Mouse (Mus musculus) intestine, embryonic 16.5 days (tissue): ENCODE results near the gene Pon2. TPM values are rescaled to one million over a fixed set of nuclear protein-coding genes. Genes with fewer than 3 reads are reported as not detected.
"Not testable (repeated sequence)": the region's sequence is repeated elsewhere in the genome, so short reads cannot be mapped to it uniquely, and the experiment has no call there.

Experiments used
- ATAC-seq: fragments of 200-750 bp; cut with Nextera tagmentation; 2 replicates; pipeline ENCODE4 v1.8.0; 2017; ENCODE audit warnings: moderate TSS enrichment, moderate library complexity
- H3K27ac ChIP-seq: fragments of 300-500 bp; sonication (generic); 2 replicates; pipeline ENCODE4 v1.5.1; 2014; ENCODE audit warnings: mild to moderate bottlenecking, low read length
- H3K27me3 ChIP-seq: fragments of 300-500 bp; sonication (generic); replicated peaks from 2 replicates; pipeline ENCODE4 v1.6.1; 2014; ENCODE audit warnings: low read length, control low read depth, mixed read lengths; ENCODE audit not compliant: control insufficient read depth, insufficient read depth
- H3K36me3 ChIP-seq: fragments of 300-500 bp; sonication (generic); 2 replicates; pipeline ENCODE4 v1.6.1; 2014; ENCODE audit warnings: low read length, control low read depth; ENCODE audit not compliant: control insufficient read depth, insufficient read depth
- H3K4me1 ChIP-seq: fragments of 300-500 bp; sonication (generic); 2 replicates; pipeline ENCODE4 v1.6.1; 2014; ENCODE audit warnings: low read length, control low read depth, mixed read lengths; ENCODE audit not compliant: control insufficient read depth, insufficient read depth
- H3K4me2 ChIP-seq: fragments of 300-500 bp; sonication (generic); 2 replicates; pipeline ENCODE4 v1.6.1; 2014; ENCODE audit warnings: low read depth, low read length, control low read depth
- H3K4me3 ChIP-seq: fragments of 300-500 bp; sonication (generic); 2 replicates; pipeline ENCODE4 v1.5.1; 2014; ENCODE audit warnings: mild to moderate bottlenecking, low read length
- H3K9ac ChIP-seq: fragments of 300-500 bp; sonication (generic); 2 replicates; pipeline ENCODE4 v1.6.1; 2014; ENCODE audit warnings: low read depth, low read length
- H3K9me3 ChIP-seq: fragments of 300-500 bp; sonication (generic); 2 replicates; pipeline ENCODE4 v1.6.1; 2016; ENCODE audit warnings: low read length, control low read depth; ENCODE audit not compliant: control insufficient read depth
- WGBS: fragments of 180-500 bp; shearing (Covaris S2); extraction: QIAGEN DNeasy Blood & Tissue Kit; methylation state at CpG from one replicate; pipeline ENCODE4 v1.1.7; 2014; 5-methylcytosine and 5-hydroxymethylcytosine counted together
- polyA plus RNA-seq: library from polyadenylated mRNA; unstranded; fragments of >200 nt; fragmentation: Nextera tagmentation; extraction: Ambion mirVana; gene quantifications from 2 replicates; pipeline ENCODE4 v1.2.1, GENCODE M21; 2015

Pon2 gene
- polyA plus RNA-seq = 89.7 and 100 TPM in 2 replicates

DNA sequence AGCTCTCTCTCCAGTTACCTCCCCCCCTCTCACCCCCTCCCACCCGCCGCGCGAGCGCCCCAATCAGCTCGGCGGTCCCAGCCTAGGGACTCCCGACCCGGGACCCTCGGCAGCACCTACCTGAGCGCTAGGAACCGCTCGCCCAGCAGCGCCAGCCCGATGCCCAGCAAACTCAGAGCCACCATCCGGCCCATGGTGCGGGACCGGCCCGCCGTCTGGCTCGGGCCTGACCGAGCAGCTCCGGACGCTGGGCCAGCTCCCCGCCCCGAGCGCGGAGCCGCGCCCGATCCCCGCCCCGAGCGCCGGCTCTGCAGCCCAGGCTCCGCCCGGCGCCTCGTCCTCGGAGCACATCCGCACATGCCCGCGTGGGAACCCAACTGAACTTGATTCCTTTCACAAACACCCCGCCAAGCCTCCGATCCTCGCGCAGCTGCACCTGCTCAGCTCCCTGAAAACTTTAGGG is at the start of gene Pon2:
Pon2 (minus strand) TSS at position 364 of the 463 bp plus-strand sequence.
- Histone ChIP-seq H3K4me2 (peak within 1 kb of the TSS; percentile 73), H3K36me3 (peaks cover 2% of the 10 kb centered on the region; the same call in 1 of the 2 replicates), H3K27ac (peak within 1 kb of the TSS; percentile 94), H3K9ac (peak within 1 kb of the TSS; percentile 95), H3K4me1 (peaks cover 10% of the 10 kb centered on the region; the same call in 1 of the 2 replicates), H3K27me3 (no peaks in the 10 kb centered on the region), H3K4me3 (peak within 1 kb of the TSS; percentile 73), H3K9me3 (no peaks in the 10 kb centered on the region)
- WGBS = 1% methylated on average over 46 of the region's 47 CpGs
- peak; percentile 95 for ATAC-seq

DNA sequence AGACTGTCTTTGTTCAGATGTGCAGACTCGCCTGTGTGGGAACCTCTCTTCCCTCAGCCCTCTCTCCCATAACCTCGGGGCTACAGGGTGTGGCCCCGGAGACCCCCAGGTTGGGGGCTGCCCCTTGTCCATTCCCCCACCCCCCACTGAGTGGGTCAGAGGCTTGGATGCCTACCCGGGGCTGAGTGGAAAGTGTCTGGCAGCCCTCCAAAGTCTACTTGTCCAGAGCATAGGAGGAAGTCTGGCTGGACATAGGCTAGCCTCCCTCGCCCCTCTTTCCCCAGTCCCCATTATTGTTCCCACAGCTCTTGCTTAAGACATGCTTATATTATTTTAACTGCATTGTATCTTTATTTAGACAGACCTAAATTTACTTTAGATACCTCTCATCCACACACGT is 46.0 kb upstream of the Pon2 start:
- Histone ChIP-seq H3K4me2 (no peak overlapping the region), H3K27me3 (no peaks in the 10 kb centered on the region), H3K27ac (no peak overlapping the region), H3K4me3 (no peak overlapping the region), H3K9ac (no peak overlapping the region), H3K9me3 (no peaks in the 10 kb centered on the region), H3K36me3 (no peaks in the 10 kb centered on the region), H3K4me1 (no peaks in the 10 kb centered on the region)
- WGBS = 70% methylated on average over 6 of the region's 6 CpGs
- no peak for ATAC-seq

- not testable (repeated sequence) for H3K27ac ChIP-seq, H3K4me3 ChIP-seq, H3K9ac ChIP-seq, ATAC-seq, H3K4me2 ChIP-seq, H3K36me3 ChIP-seq, H3K27me3 ChIP-seq, H3K9me3 ChIP-seq, H3K4me1 ChIP-seq
- WGBS = 95% methylated on average over 1 of the region's 1 CpGs
Measured at GRCm38 (mm10) chr6:5339283-5339682, 41.0 kb upstream of the Pon2 start.

DNA sequence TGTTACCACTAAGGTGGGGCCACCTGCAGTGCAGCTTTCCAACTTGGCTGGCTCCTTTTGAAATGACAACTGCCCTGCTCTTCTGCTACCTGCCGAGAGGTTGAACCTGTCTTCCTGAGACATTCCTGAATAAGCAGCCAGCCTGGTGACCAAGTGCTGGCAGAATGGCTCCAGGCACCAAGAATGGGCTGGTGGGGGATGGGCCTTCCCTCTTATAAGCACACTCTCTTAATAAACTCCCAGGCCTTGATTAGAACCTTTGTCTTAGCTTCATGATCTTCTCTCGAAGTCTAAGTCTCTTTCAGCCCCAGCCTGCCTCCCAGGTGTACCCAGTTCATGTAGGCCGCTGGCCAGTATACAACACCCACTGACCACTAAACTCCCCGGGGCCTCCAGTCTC is 40.5 kb upstream of the Pon2 start:
- 94% methylated on average over 4 of the region's 4 CpGs for WGBS
- H3K27me3 ChIP-seq, H3K9me3 ChIP-seq, H3K9ac ChIP-seq, H3K4me2 ChIP-seq, H3K4me3 ChIP-seq, H3K27ac ChIP-seq, H3K36me3 ChIP-seq, ATAC-seq, H3K4me1 ChIP-seq: not testable (repeated sequence)

- not testable (repeated sequence) for H3K27ac ChIP-seq, H3K4me3 ChIP-seq, H3K27me3 ChIP-seq, H3K9ac ChIP-seq, H3K36me3 ChIP-seq, H3K4me2 ChIP-seq, H3K4me1 ChIP-seq, ATAC-seq, H3K9me3 ChIP-seq
Measured at GRCm38 (mm10) chr6:5336016-5336415, 37.8 kb upstream of the Pon2 start.

- H3K4me3 ChIP-seq = no peak overlapping the region
- ATAC-seq = no peak
- no peak overlapping the region for H3K27ac ChIP-seq
- no peak overlapping the region for H3K9ac ChIP-seq
- 68% methylated on average over 5 of the region's 5 CpGs for WGBS
- H3K4me2 ChIP-seq = no peak overlapping the region
- no peaks in the 10 kb centered on the region for H3K27me3 ChIP-seq
- no peaks in the 10 kb centered on the region for H3K36me3 ChIP-seq
- no peaks in the 10 kb centered on the region for H3K4me1 ChIP-seq
- no peaks in the 10 kb centered on the region for H3K9me3 ChIP-seq
Measured at GRCm38 (mm10) chr6:5334021-5334420, 35.8 kb upstream of the Pon2 start.

GRCm38 (mm10) chr6:5332560-5333150 is 34.4 kb upstream of the Pon2 start:
- Histone ChIP-seq H3K9me3 (no peaks in the 10 kb centered on the region), H3K4me1 (no peaks in the 10 kb centered on the region), H3K27me3 (no peaks in the 10 kb centered on the region), H3K4me2 (no peak overlapping the region), H3K4me3 (no peak overlapping the region), H3K9ac (no peak overlapping the region), H3K27ac (no peak overlapping the region), H3K36me3 (no peaks in the 10 kb centered on the region)
- ATAC-seq = no peak
- WGBS = 64% methylated on average over 3 of the region's 3 CpGs

DNA sequence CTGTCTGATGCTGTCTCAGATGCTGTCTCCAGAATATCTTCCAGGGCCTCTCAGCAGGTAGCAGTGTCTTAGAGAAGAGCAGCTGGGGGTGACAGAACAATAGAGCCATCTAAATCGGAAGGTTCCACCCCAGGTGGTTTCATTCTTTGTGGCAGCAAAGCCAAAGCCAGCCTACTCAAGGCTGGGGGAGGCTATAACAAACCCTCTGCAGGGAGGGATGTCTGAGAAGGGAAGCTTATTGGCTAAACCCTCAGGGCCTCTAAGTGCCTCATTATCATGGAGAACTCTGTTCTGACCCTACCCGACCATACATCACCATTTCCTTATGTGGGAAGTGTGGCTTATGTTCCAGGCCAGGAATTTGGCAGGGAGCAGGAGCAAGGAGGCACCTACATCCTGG is 26.9 kb upstream of the Pon2 start:
- Histone ChIP-seq H3K36me3 (no peaks in the 10 kb centered on the region), H3K4me3 (no peak overlapping the region), H3K27me3 (no peaks in the 10 kb centered on the region), H3K9me3 (no peaks in the 10 kb centered on the region), H3K4me1 (no peaks in the 10 kb centered on the region), H3K4me2 (no peak overlapping the region), H3K27ac (no peak overlapping the region), H3K9ac (no peak overlapping the region)
- no peak for ATAC-seq
- 78% methylated on average over 2 of the region's 2 CpGs for WGBS

GRCm38 (mm10) chr6:5324101-5324500 is 25.8 kb upstream of the Pon2 start:
- H3K4me2 ChIP-seq, H3K4me1 ChIP-seq, H3K36me3 ChIP-seq, H3K4me3 ChIP-seq, H3K9me3 ChIP-seq, ATAC-seq, H3K27me3 ChIP-seq, H3K9ac ChIP-seq, H3K27ac ChIP-seq: not testable (repeated sequence)
- WGBS = 93% methylated on average over 6 of the region's 6 CpGs

- no peaks in the 10 kb centered on the region for H3K36me3 ChIP-seq
- no peak overlapping the region for H3K27ac ChIP-seq
- H3K4me3 ChIP-seq = no peak overlapping the region
- no peaks in the 10 kb centered on the region for H3K4me1 ChIP-seq
- H3K9me3 ChIP-seq = no peaks in the 10 kb centered on the region; the same call in 1 of the 2 replicates
- H3K9ac ChIP-seq = no peak overlapping the region
- no peak for ATAC-seq
- 93% methylated on average over 9 of the region's 9 CpGs for WGBS
- H3K27me3 ChIP-seq = no peaks in the 10 kb centered on the region
- H3K4me2 ChIP-seq = no peak overlapping the region
Measured at GRCm38 (mm10) chr6:5316630-5317029, 18.4 kb upstream of the Pon2 start.
